Mouse (Mus musculus) mesoderm, embryonic 11.5 days (tissue): ENCODE data around the gene Shc4.

ENCODE experiments used
- DNase-seq: peaks from one replicate; pipeline ENCODE4 v3.0.0-alpha.2; 2012; ENCODE audit warnings: low read depth, low spot score

The Shc4 gene

DNA sequence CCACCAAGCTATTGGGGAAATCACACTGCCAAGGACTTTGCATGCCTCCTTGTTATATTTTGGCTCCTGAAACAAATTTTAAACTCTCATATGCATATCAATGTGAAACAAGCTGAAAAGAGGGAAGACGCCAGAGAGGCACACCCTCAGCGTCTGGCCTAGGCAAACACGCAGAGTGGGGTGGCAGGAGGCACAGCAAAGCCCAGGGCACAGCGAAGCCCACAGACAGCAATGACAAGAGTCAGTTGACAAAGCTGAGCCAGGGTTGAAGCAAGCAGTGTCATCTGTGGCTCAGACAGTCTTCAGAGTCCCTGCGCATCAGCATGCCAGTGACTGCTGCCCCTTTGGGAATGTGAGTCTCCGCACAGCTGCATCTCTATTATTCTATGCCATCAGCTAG lies 79.0 kb downstream of the Shc4 start:
- DNase-seq = no peak

GRCm38 (mm10) chr2:125637331-125637730 lies 86.6 kb downstream of the Shc4 start:
- DNase-seq = peak; percentile 18

DNA sequence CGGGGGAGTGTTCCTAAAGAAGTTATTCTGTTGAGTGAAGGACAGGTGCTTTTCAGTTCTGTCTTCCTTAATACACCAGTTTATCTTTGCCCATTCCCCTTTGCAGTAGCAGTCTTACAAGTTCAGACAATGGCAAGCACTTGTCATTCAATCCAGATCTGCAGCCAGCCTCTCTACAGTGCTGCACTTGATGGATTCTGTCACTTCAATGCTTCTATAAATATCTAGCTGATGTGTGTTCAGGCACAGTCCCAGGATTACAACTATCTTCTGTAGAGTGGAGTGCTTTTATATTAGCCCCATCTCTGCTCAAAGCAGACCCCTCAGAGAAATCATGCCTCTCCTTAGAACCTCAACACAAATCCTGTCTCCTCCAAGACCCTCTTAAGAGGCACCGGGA lies 93.9 kb downstream of the Shc4 start:
- no peak for DNase-seq

DNA sequence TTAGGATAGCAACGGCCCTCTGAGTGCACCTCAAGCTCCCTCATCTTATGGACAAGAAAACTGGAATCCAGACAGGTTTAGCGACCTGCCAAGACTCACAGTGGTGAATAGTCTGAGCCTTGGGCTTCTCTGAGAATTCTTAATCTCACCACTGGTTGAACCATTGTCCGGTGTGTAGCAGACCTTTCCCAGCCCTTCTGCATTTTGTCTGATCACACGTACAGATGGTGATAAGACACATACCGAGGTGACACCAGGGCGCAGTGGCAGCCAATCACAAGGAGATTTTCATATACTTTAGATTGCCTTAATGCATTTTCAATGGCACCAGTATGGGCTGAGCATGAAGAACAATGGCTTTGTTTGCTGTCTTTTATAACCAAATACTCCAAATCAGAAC lies 95.5 kb downstream of the Shc4 start:
- no peak for DNase-seq

DNA sequence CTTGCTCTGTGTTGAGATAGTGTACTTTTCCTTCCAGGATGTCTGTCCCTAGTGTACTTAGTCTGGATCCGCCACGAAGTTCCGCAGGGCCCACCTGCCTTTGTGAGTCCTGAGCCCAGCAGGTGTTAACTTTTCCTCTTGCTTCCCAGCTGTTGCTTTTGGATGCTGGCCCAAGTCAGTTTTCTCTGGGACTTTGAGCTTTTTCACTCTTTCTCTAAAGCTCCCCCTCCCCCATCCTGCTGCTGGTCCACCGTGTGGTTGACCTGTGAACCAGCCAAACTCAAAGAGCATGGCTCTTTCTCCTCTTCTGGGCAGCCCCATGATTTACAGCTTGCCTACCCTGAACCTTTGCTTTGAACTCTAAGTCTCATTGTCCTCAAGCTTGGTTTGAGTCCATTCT lies 97.4 kb downstream of the Shc4 start:
- DNase-seq = no peak

DNA sequence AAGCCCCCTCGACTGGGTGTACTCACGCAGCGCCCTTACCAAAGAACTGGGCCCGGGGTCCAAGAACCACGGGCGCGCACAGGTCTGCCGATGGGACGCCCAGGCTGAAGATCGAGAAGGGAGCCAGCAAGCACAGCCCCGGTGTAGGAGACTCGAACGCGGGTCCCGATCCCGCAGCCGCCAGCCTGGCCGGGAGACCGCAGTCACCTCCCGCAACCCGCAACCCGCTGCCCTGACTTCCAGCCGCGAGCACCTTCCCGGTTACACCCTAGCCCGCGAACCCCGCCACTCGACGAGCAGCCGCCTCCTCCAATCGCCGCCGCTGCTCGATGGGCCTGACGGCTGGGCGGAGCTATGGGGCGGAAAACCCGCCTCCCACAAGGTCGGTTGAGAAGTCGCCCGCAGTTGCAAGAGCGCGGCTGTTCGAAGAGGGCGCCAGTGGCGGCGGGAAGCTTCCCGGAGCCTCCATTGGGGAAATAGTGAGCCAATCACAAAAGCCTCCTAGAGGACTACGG lies 99.1 kb downstream of the Shc4 start, which contains the start of gene Cep152:
Cep152 (minus strand) TSS at position 277 of the 515 bp plus-strand sequence.
- peak; percentile 97 for DNase-seq

- DNase-seq = peak; percentile 17
Measured at GRCm38 (mm10) chr2:125624127-125624685, 99.7 kb downstream of the Shc4 start.

DNA sequence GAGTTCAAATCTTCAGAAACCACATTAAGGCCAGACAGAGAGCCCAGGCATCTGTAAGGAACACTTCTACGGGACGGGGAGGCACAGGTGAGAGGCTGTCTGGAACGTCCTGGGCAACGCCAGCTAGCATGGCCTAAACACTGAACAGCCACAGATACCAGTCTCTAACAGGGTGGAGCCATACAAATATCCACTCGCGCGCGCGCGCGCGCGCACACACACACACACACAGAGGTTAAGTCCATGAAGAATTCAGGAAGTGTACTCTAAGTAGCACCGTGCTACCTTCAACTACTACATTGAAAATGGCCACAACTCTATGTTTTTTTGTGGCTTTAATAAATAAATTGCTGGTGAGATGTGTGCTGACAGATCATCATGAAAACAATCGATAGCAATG lies 100.7 kb downstream of the Shc4 start:
- no peak for DNase-seq

- DNase-seq = peak; percentile 82
Measured at GRCm38 (mm10) chr2:125620213-125620907, 103.6 kb downstream of the Shc4 start.

DNA sequence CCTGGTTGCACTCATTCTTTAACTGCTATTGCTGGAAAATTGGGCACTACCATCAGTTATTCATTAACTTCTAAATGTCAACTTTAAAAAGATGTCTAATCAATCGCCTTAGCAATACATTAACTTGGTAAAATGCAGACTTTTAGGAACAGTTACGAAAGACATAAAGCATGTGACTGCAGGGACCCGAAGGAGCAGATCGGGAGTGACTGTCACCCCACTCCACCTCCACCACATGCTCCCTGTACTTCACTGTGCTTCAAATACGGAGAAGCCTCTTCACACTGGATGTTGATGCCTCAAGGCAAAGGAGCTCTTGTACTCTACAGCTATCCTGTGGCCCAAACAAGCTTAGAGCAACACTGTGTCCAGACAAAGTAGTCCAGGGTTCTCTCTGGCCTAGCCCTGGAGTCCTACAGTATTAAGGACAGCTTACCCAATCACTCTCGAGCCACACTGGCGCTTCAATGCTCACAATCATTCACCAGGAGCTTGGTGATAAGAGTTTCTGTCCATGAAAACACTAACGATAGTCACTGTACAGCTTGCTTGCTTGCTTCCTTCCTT lies 108.0 kb downstream of the Shc4 start:
- DNase-seq = no peak

DNA sequence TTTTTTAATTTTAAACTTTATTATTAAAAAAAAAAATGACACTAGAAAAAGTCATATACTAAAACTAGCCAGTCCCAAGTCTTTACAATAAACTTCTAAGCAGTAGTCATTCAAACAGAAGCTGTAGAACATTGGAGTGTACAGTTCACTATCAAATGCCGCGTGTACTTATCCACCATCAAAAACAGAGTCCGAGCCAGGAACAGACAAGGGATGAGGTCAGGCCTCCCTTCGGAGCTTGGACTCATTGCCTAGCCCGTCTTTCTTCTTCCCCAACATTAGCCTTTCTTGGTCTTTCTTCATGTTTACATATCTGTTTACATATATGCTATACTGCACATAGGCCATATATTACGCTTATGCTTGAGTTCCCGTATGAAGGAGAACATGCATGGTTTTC lies 108.5 kb downstream of the Shc4 start:
- no peak for DNase-seq

GRCm38 (mm10) chr2:125606220-125606845 lies 117.6 kb downstream of the Shc4 start:
- no peak for DNase-seq

- peak; percentile 50 for DNase-seq
Measured at GRCm38 (mm10) chr2:125604646-125605045, 119.3 kb downstream of the Shc4 start.

- DNase-seq = no peak
Measured at GRCm38 (mm10) chr2:125602970-125603369, 121.0 kb downstream of the Shc4 start.

GRCm38 (mm10) chr2:125598958-125599357 lies 125.0 kb downstream of the Shc4 start:
- DNase-seq = no peak

DNA sequence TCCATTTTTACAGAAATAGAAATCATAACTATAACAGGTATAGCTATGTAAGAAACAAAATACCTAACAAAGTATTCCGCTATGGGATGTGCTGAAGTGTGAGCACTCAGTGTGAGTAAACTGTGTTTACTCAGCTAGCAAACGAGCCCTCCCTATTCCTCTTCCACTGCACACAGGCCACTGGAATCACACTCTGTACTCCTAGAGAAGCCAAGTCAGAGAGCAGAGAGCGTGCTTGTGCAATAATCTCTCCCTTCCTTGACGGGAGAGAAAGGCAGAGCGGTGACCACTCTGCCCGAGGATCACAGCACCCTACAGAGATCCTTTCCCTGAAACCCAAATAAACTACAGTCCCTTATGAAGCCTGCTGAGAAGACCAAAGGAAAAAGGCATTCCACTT lies 125.7 kb downstream of the Shc4 start:
- DNase-seq = no peak

DNA sequence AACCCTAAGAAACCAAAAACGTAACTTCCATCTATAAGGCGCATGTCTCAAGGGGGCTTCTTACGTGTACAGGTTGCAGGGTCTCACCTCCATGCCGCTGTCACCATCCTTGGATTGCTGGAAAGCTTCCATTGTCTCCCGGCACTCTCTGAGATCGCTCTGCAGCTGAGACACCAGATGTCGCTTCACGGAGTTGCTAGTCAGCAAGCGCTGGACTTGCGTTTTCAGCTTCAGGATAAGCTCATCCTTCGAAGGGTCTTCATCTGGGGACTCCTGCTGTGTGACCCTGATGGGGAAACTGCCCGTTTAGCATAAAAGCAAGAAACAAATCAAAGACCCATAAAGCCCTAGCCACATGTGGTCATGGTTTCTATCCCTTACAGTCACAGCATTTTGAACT lies 129.2 kb downstream of the Shc4 start:
- DNase-seq = no peak

DNA sequence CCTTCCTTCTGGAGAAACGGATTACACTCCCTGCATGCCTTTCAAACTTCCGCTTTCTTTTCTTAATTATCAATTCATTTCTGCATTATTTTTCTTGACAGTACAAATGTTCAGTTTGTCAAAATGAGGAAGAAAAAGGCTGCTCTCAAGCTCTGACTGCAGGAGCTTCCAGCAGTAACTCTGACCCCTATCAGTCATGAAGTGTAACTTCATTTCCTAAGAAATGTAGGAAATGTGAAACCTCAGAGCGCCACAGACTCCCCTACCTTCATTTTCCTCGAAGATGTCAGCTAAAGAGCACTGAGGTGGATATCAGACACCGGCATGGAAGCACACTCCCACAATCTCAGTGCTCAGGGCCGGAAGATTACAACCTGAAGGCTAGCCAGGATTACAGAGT lies 129.9 kb downstream of the Shc4 start:
- DNase-seq = no peak

GRCm38 (mm10) chr2:125591895-125592294 lies 132.1 kb downstream of the Shc4 start:
- no peak for DNase-seq

- no peak for DNase-seq
Measured at GRCm38 (mm10) chr2:125589287-125589686, 134.7 kb downstream of the Shc4 start.

- DNase-seq = no peak
Measured at GRCm38 (mm10) chr2:125581081-125581480, 142.9 kb downstream of the Shc4 start.

DNA sequence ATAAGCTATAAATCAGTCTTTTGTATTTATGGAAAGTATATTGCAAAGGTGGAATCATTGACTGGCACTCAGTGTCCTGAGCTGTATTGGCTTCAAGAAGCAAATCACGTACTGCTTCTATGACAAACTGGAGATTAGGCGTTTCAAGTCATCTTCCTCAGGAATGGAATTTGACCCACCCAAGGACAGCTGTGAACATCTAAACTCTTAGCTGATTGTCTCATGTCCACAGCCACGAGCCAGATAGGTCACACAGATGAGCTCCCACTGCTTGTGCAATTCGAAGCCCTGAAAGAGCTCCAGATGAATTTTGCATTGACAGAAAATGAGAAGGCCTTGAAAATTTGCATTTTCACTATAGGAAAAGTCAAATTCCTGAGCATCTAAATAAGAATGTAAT lies 146.3 kb downstream of the Shc4 start:
- no peak for DNase-seq
